Mouse (Mus musculus): ENCODE results near the gene Hsph1. TPM values are rescaled to one million over a fixed set of nuclear protein-coding genes. Genes with fewer than 3 reads are reported as not detected.

Hsph1 gene
- 86.0 and 106 TPM in 2 replicates for polyA plus RNA-seq (2014; fragmentation: Nextera tagmentation; extraction: Ambion mirVana)

DNA sequence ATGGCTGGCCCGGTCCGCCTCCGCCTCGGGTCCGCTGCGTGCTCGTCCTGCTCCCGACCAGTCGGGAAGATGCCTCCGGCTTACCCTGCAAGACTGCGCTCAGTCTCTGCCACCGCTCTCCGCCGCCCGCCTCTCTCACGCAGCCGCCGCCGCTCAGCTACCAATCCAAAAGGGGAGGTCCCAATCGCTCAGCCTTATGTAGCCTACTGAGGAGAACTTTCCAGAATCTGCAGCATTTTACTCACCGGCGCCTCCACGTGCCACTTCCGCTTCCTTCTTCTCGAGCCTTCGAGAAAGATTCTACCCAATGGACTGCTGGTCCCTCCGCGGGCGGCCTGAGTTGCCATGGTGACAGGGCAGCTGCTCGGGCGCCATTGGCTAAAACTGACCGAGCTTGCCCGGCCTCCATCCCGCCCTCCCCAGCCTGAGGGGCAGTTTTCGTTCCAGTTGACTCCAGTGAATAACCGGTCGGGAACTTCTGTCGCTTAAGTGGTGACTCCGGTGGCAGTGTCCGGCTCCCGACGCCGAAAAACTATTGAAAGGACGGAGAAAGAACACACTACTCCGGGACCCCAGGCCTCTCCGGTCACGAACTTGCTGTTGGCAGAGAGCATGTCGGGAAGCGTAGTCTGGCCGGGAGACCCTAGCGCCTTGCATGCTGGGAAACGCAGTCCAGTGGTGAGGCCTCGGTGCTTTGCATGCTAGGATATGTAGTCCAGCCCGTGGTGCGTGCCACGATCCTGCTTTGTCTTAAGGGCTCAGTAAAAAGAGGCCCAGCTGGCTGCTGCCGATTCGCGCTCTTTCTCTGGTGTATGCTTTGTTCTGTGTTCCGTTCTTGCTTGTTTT lies at the start of gene Hsph1:
Hsph1 (minus strand) TSS at position 302 of the 846 bp plus-strand sequence.
- Histone ChIP-seq H3K4me3 (ENCODE audit: low read depth, low read length) (peak within 1 kb of the TSS; percentile 70), H3K4me1 (ENCODE audit: control insufficient read depth, insufficient read depth, low read length) (peaks cover 12% of the 10 kb centered on the region), H3K9ac (ENCODE audit: low read length) (peak within 1 kb of the TSS; percentile 79), H3K27ac (ENCODE audit: low read depth, low read length) (peak within 1 kb of the TSS; percentile 88), H3K27me3 (replicated peaks; ENCODE audit: control insufficient read depth, insufficient read depth, low read length) (no peaks in the 10 kb centered on the region), H3K9me3 (replicated peaks; ENCODE audit: control insufficient read depth, low read length) (no peaks in the 10 kb centered on the region), H3K4me2 (ENCODE audit: low read length) (peak within 1 kb of the TSS; percentile 85), H3K36me3 (ENCODE audit: control insufficient read depth, insufficient read depth, low read length) (peaks cover 26% of the 10 kb centered on the region)
- ATAC-seq: peak; percentile 98
- under 1% methylated on average over 60 of the region's 60 CpGs for whole genome bisulfite sequencing
- peak; percentile 100 for DNase-seq (ENCODE audit: low spot score)

DNA sequence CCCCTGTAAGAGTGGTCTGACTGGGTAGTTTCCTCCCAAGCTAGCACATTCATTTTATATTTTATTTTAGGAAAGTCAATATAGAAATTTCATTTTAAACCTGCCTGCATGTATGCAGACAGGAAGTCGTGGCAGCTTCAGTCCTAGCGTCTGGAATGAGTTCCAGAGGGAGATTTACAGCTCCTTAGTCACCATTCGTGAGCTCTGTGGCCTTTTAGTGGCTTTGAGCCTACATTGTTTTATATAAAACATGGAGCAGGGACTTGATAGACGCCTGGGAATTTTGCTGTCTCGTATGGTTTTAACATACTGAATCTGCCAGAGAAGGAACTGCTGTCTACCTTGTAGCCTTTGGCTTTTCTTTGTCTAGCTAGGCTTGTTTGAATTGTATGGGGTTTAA lies 44.8 kb upstream of the Hsph1 start:
- WGBS: 80% methylated on average over 5 of the region's 5 CpGs
- H3K27me3 ChIP-seq (replicated peaks; ENCODE audit: control insufficient read depth, insufficient read depth, low read length): no peaks in the 10 kb centered on the region
- H3K4me2 ChIP-seq (ENCODE audit: low read length): no peak overlapping the region
- H3K36me3 ChIP-seq (ENCODE audit: control insufficient read depth, insufficient read depth, low read length): no peaks in the 10 kb centered on the region
- no peak for DNase-seq (ENCODE audit: low spot score)
- H3K4me1 ChIP-seq (ENCODE audit: control insufficient read depth, insufficient read depth, low read length): peaks cover 3% of the 10 kb centered on the region; the same call in 1 of the 2 replicates
- H3K9me3 ChIP-seq (replicated peaks; ENCODE audit: control insufficient read depth, low read length): no peaks in the 10 kb centered on the region
- H3K4me3 ChIP-seq (ENCODE audit: low read depth, low read length): no peak overlapping the region
- H3K9ac ChIP-seq (ENCODE audit: low read length): no peak overlapping the region
- no peak overlapping the region for H3K27ac ChIP-seq (ENCODE audit: low read depth, low read length)
- ATAC-seq: no peak

DNA sequence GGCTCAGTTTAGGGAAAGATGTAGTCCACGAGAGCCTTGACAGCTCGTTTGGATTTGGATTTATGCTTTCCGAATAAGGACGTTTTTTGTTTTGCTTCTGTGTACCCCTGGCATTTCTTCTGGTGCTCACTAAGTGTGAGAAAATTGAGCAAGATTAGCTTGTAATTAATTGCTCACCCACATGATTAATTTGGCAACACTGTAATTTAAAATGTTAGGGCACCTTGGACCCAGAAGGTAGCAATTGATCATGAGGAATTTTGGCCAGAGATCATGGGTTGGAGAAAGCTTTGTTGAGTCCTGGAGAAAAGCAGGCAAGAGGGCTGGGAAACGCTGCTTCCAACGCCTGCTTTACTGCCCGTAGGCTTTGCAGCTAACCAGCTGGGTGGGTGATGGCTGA lies 43.7 kb upstream of the Hsph1 start:
- H3K4me2 ChIP-seq (ENCODE audit: low read length): peak overlapping the region; percentile 91
- peaks cover 3% of the 10 kb centered on the region; the same call in 1 of the 2 replicates for H3K4me1 ChIP-seq (ENCODE audit: control insufficient read depth, insufficient read depth, low read length)
- no peak overlapping the region for H3K9ac ChIP-seq (ENCODE audit: low read length)
- no peaks in the 10 kb centered on the region for H3K27me3 ChIP-seq (replicated peaks; ENCODE audit: control insufficient read depth, insufficient read depth, low read length)
- DNase-seq (ENCODE audit: low spot score) (peak; percentile 42), ATAC-seq (no peak)
- no peak overlapping the region for H3K4me3 ChIP-seq (ENCODE audit: low read depth, low read length)
- WGBS: 25% methylated on average over 7 of the region's 7 CpGs
- H3K27ac ChIP-seq (ENCODE audit: low read depth, low read length): no peak overlapping the region; the same call in 1 of the 2 replicates
- H3K9me3 ChIP-seq (replicated peaks; ENCODE audit: control insufficient read depth, low read length): no peaks in the 10 kb centered on the region
- no peaks in the 10 kb centered on the region for H3K36me3 ChIP-seq (ENCODE audit: control insufficient read depth, insufficient read depth, low read length)

DNA sequence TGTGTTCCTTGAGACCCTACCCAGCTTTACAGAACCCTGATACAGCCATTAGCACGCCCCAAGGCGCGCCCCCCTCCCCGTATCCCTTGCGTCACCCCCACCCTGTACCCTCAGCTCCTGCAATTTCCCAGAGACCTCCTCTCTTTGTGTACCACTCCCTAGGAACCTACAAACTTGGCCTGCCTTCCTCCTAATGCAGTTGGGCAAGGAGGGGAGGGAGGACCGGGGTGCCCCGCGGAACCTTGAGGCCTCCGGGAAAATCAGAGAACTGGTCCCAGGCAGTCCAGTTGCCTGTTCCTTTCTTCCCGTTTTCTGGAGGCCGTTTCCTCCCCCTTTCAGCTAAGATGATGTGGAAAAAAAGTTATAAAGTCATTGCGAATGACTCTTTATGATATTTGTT lies 43.2 kb upstream of the Hsph1 start:
- Histone ChIP-seq H3K4me1 (ENCODE audit: control insufficient read depth, insufficient read depth, low read length) (peaks cover 3% of the 10 kb centered on the region; the same call in 1 of the 2 replicates), H3K9ac (ENCODE audit: low read length) (peak overlapping the region; percentile 77), H3K27ac (ENCODE audit: low read depth, low read length) (no peak overlapping the region; the same call in 1 of the 2 replicates), H3K9me3 (replicated peaks; ENCODE audit: control insufficient read depth, low read length) (no peaks in the 10 kb centered on the region), H3K36me3 (ENCODE audit: control insufficient read depth, insufficient read depth, low read length) (no peaks in the 10 kb centered on the region), H3K4me2 (ENCODE audit: low read length) (peak overlapping the region; percentile 91), H3K27me3 (replicated peaks; ENCODE audit: control insufficient read depth, insufficient read depth, low read length) (no peaks in the 10 kb centered on the region), H3K4me3 (ENCODE audit: low read depth, low read length) (peak overlapping the region; percentile 69)
- 7% methylated on average over 12 of the region's 12 CpGs for WGBS
- peak; percentile 47 for DNase-seq (ENCODE audit: low spot score)
- ATAC-seq: peak; percentile 4

DNA sequence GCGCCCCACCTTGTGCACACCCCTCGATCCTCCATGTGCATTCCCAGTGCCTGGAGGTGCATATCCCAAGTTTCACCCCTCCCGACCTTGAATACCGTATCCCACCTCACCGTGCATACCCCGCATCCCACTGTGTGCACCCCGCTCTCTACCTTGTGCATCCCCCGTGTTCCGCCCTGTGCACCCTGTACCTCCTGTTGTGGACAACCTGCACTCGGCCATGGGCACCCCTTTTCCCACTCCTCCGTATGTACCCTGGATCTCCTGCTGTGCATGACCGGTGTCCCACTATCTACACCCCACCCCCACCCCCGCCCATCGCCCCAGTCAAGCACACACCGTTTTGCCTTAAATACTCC lies 42.8 kb upstream of the Hsph1 start:
- DNase-seq (ENCODE audit: low spot score) (peak; percentile 11), ATAC-seq (peak; percentile 40)
- peaks cover 3% of the 10 kb centered on the region; the same call in 1 of the 2 replicates for H3K4me1 ChIP-seq (ENCODE audit: control insufficient read depth, insufficient read depth, low read length)
- H3K36me3 ChIP-seq (ENCODE audit: control insufficient read depth, insufficient read depth, low read length): no peaks in the 10 kb centered on the region
- no peaks in the 10 kb centered on the region for H3K27me3 ChIP-seq (replicated peaks; ENCODE audit: control insufficient read depth, insufficient read depth, low read length)
- under 1% methylated on average over 15 of the region's 15 CpGs for WGBS
- H3K4me3 ChIP-seq (ENCODE audit: low read depth, low read length): peak overlapping the region; percentile 69
- no peaks in the 10 kb centered on the region for H3K9me3 ChIP-seq (replicated peaks; ENCODE audit: control insufficient read depth, low read length)
- peak overlapping the region; percentile 91 for H3K4me2 ChIP-seq (ENCODE audit: low read length)
- no peak overlapping the region for H3K27ac ChIP-seq (ENCODE audit: low read depth, low read length)
- H3K9ac ChIP-seq (ENCODE audit: low read length): peak overlapping the region; percentile 77

DNA sequence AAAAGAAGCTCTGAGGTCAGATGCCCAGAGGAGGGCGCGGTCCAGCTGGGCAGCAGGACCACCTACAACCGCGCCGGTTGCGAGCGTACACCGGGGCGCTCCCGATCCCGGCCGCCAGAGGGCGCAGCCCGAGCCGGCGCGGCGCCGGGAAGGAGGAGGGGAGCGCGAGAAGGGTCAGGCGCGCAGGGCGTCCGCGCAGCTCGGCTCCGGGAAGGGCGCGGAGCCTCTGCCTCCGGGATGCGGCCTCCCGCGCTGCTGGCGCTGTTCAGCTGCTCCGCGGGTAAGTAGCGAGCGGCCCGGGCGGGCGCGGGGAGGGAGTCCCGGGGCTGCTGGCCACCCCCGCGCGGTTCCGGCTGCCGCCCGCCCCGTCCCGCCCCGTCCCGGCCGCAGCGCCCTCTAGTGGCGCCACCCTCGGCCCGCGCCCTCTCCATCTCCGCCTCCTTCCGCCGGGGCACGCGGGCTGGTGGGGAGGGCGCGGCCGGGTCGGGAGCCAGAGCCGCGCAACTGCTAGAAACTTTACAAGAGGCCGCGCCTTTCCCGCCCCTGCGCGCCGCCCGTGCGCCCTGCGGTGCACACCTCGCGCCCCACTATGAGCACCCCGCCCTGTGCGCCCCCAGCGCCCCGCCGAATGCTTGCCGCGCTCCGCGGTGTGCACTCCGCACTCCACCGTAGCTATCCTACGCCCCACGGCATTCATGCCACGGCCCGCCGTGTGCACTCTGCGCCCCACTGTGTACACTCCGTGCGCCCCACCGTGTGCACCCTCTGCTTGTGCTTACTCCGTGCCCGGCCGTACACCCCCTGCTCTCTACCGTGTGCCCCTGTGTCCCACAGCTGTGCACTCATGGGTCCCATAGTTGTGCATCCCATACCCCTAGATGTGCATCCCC lies 42.2 kb upstream of the Hsph1 start, which contains the start of gene B3glct:
B3glct (plus strand) TSS at position 131 of the 890 bp plus-strand sequence.
- WGBS: under 1% methylated on average over 57 of the region's 106 CpGs

DNA sequence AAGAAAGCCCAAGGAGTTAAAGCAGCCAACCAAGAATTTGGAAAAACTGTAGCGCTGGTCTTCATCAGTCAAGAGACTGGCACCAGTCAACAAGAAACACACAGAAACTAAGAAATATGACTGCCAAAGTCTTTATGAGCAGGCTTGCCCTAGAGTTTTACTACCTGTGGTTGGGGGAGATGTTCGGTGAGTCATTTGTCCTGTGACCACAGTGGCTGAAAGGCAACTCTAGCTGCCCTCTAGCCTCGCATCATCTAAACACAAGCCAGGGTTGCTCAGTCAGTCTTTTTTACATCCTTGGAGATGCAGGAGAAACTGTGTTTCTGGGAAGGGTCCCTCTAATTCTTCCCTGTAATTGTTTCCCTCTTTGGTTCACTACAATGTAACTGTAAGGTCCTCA lies 41.0 kb upstream of the Hsph1 start:
- H3K9ac ChIP-seq (ENCODE audit: low read length): no peak overlapping the region
- no peaks in the 10 kb centered on the region for H3K9me3 ChIP-seq (replicated peaks; ENCODE audit: control insufficient read depth, low read length)
- ATAC-seq: no peak
- H3K36me3 ChIP-seq (ENCODE audit: control insufficient read depth, insufficient read depth, low read length): no peaks in the 10 kb centered on the region
- H3K4me1 ChIP-seq (ENCODE audit: control insufficient read depth, insufficient read depth, low read length): peaks cover 3% of the 10 kb centered on the region; the same call in 1 of the 2 replicates
- no peak for DNase-seq (ENCODE audit: low spot score)
- H3K27me3 ChIP-seq (replicated peaks; ENCODE audit: control insufficient read depth, insufficient read depth, low read length): no peaks in the 10 kb centered on the region
- 99% methylated on average over 3 of the region's 3 CpGs for WGBS
- H3K4me2 ChIP-seq (ENCODE audit: low read length): no peak overlapping the region
- H3K4me3 ChIP-seq (ENCODE audit: low read depth, low read length): no peak overlapping the region
- H3K27ac ChIP-seq (ENCODE audit: low read depth, low read length): no peak overlapping the region

More for the DNA sequence above, 42.2 kb upstream of the Hsph1 start, which contains the start of gene B3glct:
- DNase-seq (ENCODE audit: low spot score): peak; percentile 77
- peaks cover 3% of the 10 kb centered on the region; the same call in 1 of the 2 replicates for H3K4me1 ChIP-seq (ENCODE audit: control insufficient read depth, insufficient read depth, low read length)
- ATAC-seq: peak; percentile 94
- peak within 1 kb of the TSS; percentile 77 for H3K9ac ChIP-seq (ENCODE audit: low read length)
- no peaks in the 10 kb centered on the region for H3K36me3 ChIP-seq (ENCODE audit: control insufficient read depth, insufficient read depth, low read length)
- H3K4me2 ChIP-seq (ENCODE audit: low read length): peak within 1 kb of the TSS; percentile 91
- H3K4me3 ChIP-seq (ENCODE audit: low read depth, low read length): peak within 1 kb of the TSS; percentile 69
- H3K27me3 ChIP-seq (replicated peaks; ENCODE audit: control insufficient read depth, insufficient read depth, low read length): no peaks in the 10 kb centered on the region
- no peaks in the 10 kb centered on the region for H3K9me3 ChIP-seq (replicated peaks; ENCODE audit: control insufficient read depth, low read length)
- peak within 1 kb of the TSS; percentile 74 for H3K27ac ChIP-seq (ENCODE audit: low read depth, low read length)

DNA sequence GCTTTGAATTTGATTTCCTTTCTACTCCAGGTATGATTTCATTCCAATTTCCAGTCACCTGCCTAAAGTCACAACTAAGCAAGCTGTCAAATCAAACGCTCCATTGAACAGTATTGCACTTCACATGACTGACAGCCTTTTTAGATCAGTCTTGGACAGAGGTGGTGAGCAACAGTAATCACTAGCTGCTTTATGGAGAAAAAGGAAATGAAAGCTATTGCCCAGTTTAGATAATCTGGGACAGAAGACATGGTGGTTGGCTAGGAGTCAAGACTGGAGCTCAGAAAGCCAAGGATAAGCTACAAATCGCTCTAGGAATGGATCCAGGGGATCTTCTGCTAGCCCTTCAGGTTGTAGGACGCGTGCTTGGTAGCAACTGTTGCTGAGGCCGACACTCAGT lies 27.2 kb upstream of the Hsph1 start:
- H3K9me3 ChIP-seq (replicated peaks; ENCODE audit: control insufficient read depth, low read length): peaks cover 3% of the 10 kb centered on the region; the same call in 1 of the 2 replicates
- no peak for DNase-seq (ENCODE audit: low spot score)
- no peak overlapping the region for H3K4me3 ChIP-seq (ENCODE audit: low read depth, low read length)
- no peaks in the 10 kb centered on the region for H3K4me1 ChIP-seq (ENCODE audit: control insufficient read depth, insufficient read depth, low read length)
- no peak for ATAC-seq
- 83% methylated on average over 5 of the region's 5 CpGs for WGBS
- no peak overlapping the region for H3K4me2 ChIP-seq (ENCODE audit: low read length)
- no peak overlapping the region for H3K27ac ChIP-seq (ENCODE audit: low read depth, low read length)
- no peaks in the 10 kb centered on the region for H3K27me3 ChIP-seq (replicated peaks; ENCODE audit: control insufficient read depth, insufficient read depth, low read length)
- H3K9ac ChIP-seq (ENCODE audit: low read length): no peak overlapping the region
- no peaks in the 10 kb centered on the region for H3K36me3 ChIP-seq (ENCODE audit: control insufficient read depth, insufficient read depth, low read length)

Measured in forebrain, embryonic 14.5 days (tissue).